Mouse (Mus musculus) heart, embryonic 10.5 days (tissue): ENCODE measurements around the gene Slc2a3. TPM values are rescaled to one million over a fixed set of nuclear protein-coding genes. Genes with fewer than 3 reads are reported as not detected.
A peak's percentile ranks its signal among the peaks of the same experiment; 100 is the strongest.
"Not testable (repeated sequence)": the region's sequence is repeated elsewhere in the genome, so short reads cannot be mapped to it uniquely, and the experiment has no call there.

ENCODE experiments used
- DNase-seq: peaks from one replicate; pipeline ENCODE4 v3.0.0-alpha.2; 2017; ENCODE audit warnings: low spot score
- H3K27ac ChIP-seq: fragments of 300-500 bp; sonication (generic); 2 replicates; pipeline ENCODE4 v1.5.1; 2016; ENCODE audit warnings: mild to moderate bottlenecking
- H3K27me3 ChIP-seq: fragments of 300-500 bp; sonication (generic); 2 replicates; pipeline ENCODE4 v1.6.1; 2016; ENCODE audit warnings: mild to moderate bottlenecking; ENCODE audit not compliant: poor library complexity, insufficient read depth, severe bottlenecking
- H3K36me3 ChIP-seq: fragments of 300-500 bp; sonication (generic); 2 replicates; pipeline ENCODE4 v1.6.1; 2016; ENCODE audit warnings: mild to moderate bottlenecking, moderate library complexity
- H3K4me1 ChIP-seq: fragments of 300-500 bp; sonication (generic); 2 replicates; pipeline ENCODE4 v1.6.1; 2016; ENCODE audit warnings: mild to moderate bottlenecking
- H3K4me3 ChIP-seq: fragments of 300-500 bp; sonication (generic); 2 replicates; pipeline ENCODE4 v1.5.1; 2016; ENCODE audit warnings: mild to moderate bottlenecking, moderate library complexity
- H3K9me3 ChIP-seq: fragments of 300-500 bp; sonication (generic); 2 replicates; pipeline ENCODE4 v1.6.1; 2016; ENCODE audit warnings: mild to moderate bottlenecking, moderate library complexity
- WGBS: fragments of 180-500 bp; shearing (Covaris S2); methylation state at CpG from one replicate; pipeline ENCODE4 v1.1.7; 2016; 5-methylcytosine and 5-hydroxymethylcytosine counted together
- polyA plus RNA-seq: library from polyadenylated mRNA; unstranded; fragments of >200 nt; fragmentation: Nextera tagmentation; extraction: Ambion mirVana; gene quantifications from 2 replicates; pipeline ENCODE4 v1.2.1, GENCODE M21; 2016

The Slc2a3 gene
- polyA plus RNA-seq, 1 experiment from 2014 or later: 85.3 TPM

GRCm38 (mm10) chr6:122708826-122709225 lies 92.6 kb downstream of the Slc2a3 start:
- H3K4me3 ChIP-seq: no peak overlapping the region
- H3K27me3 ChIP-seq: peaks cover 33% of the 10 kb centered on the region
- WGBS: 63% methylated on average over 4 of the region's 4 CpGs
- no peak overlapping the region for H3K27ac ChIP-seq
- H3K36me3 ChIP-seq: no peaks in the 10 kb centered on the region
- DNase-seq: no peak
- H3K9me3 ChIP-seq: no peaks in the 10 kb centered on the region
- H3K4me1 ChIP-seq: no peaks in the 10 kb centered on the region

DNA sequence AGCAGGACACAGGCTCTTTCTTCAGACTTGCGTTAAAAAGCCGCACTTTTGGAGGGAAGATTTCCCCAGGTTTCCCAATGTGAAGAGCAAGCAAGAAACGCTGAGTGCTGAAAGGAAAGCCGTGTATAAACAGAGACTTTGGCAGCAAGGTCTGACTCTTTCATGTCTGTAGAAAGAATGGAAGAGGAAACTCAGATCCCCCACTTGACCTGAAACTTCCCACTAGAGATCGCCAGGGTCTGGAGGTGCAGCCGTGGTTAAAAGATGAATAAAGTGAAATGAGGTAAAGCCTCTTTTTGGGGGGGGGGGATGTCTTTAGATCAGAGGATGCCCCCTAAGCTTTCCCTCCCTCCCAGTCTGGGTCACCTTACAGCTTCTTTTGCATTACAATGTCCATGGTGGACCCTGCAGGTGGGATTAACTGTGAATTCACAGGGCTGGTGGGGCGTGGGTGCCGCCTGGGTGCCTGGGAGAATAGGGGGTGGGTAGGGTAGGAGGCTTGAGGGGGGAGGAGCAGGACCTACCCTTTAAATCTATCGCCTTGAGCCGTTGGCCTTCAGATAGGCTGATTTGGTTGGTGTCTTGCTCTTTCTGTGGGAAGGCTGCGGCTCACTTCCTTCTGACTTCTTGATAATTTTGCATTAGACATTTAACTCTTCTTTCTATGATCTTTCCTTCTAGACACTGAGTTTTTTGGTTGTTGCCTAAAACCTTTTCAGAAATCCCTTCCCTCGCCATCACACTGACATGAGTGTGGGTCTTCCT lies 94.2 kb downstream of the Slc2a3 start, which contains the start of gene Nanog:
TSS of gene Nanog (plus strand) at position 454 of the 765 bp plus-strand sequence.
- H3K4me3 ChIP-seq: no peak within 1 kb of the TSS
- H3K4me1 ChIP-seq: peaks cover 12% of the 10 kb centered on the region; the same call in 1 of the 2 replicates
- H3K36me3 ChIP-seq: no peaks in the 10 kb centered on the region
- no peak for DNase-seq
- H3K9me3 ChIP-seq: no peaks in the 10 kb centered on the region
- H3K27me3 ChIP-seq: peaks cover 33% of the 10 kb centered on the region
- H3K27ac ChIP-seq: no peak within 1 kb of the TSS
- WGBS: 15% methylated on average over 12 of the region's 12 CpGs

GRCm38 (mm10) chr6:122706337-122706840 lies 95.1 kb downstream of the Slc2a3 start:
- no peaks in the 10 kb centered on the region for H3K9me3 ChIP-seq
- H3K27ac ChIP-seq: no peak overlapping the region
- no peaks in the 10 kb centered on the region for H3K36me3 ChIP-seq
- WGBS: 66% methylated on average over 12 of the region's 12 CpGs
- peaks cover 14% of the 10 kb centered on the region; the same call in 1 of the 2 replicates for H3K4me1 ChIP-seq
- peaks cover 33% of the 10 kb centered on the region for H3K27me3 ChIP-seq
- DNase-seq: no peak
- no peak overlapping the region for H3K4me3 ChIP-seq

GRCm38 (mm10) chr6:122703706-122704105 lies 97.7 kb downstream of the Slc2a3 start:
- Histone ChIP-seq H3K4me3 (no peak overlapping the region), H3K27ac (peak overlapping the region; percentile 86), H3K4me1 (peaks cover 14% of the 10 kb centered on the region; the same call in 1 of the 2 replicates), H3K9me3 (no peaks in the 10 kb centered on the region), H3K27me3 (peaks cover 30% of the 10 kb centered on the region), H3K36me3 (no peaks in the 10 kb centered on the region)
- 18% methylated on average over 1 of the region's 1 CpGs for WGBS
- no peak for DNase-seq

GRCm38 (mm10) chr6:122703251-122703650 lies 98.2 kb downstream of the Slc2a3 start:
- no peak for DNase-seq
- Histone ChIP-seq H3K27me3 (peaks cover 27% of the 10 kb centered on the region), H3K4me3 (peak overlapping the region; percentile 49; the same call in 1 of the 2 replicates), H3K4me1 (peaks cover 14% of the 10 kb centered on the region; the same call in 1 of the 2 replicates), H3K36me3 (no peaks in the 10 kb centered on the region), H3K27ac (peak overlapping the region; percentile 86), H3K9me3 (no peaks in the 10 kb centered on the region)
- WGBS: 7% methylated on average over 6 of the region's 6 CpGs

- Histone ChIP-seq H3K4me1 (peaks cover 14% of the 10 kb centered on the region; the same call in 1 of the 2 replicates), H3K9me3 (no peaks in the 10 kb centered on the region), H3K4me3 (peak overlapping the region; percentile 49), H3K36me3 (no peaks in the 10 kb centered on the region), H3K27me3 (peaks cover 21% of the 10 kb centered on the region), H3K27ac (peak overlapping the region; percentile 86)
- DNase-seq: peak; percentile 88
- WGBS: 2% methylated on average over 20 of the region's 20 CpGs
Observed at GRCm38 (mm10) chr6:122702480-122703124, 98.8 kb downstream of the Slc2a3 start.

DNA sequence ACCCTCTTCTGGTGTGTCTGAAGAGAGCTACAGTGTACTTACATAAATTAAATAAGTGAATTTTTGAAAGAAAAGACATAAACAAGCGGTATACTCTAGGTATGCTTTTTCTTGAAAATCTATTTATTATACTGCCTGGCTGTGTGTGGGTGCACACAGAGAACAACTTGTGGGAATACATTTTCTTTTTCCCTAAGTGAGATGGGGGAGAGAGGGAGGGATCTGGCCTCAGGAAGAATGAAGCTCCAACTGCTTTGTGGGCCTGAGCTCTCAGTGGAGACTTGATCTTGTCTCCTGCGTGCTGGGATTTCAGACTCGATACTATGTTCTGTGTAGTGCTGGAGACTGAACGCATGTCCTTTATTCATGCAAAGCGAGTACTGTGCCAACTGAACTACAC lies 99.6 kb downstream of the Slc2a3 start:
- peak overlapping the region; percentile 86; the same call in 1 of the 2 replicates for H3K27ac ChIP-seq
- 75% methylated on average over 5 of the region's 5 CpGs for WGBS
- DNase-seq: no peak
- H3K36me3 ChIP-seq: no peaks in the 10 kb centered on the region
- H3K4me1 ChIP-seq: peaks cover 14% of the 10 kb centered on the region; the same call in 1 of the 2 replicates
- H3K9me3 ChIP-seq: no peaks in the 10 kb centered on the region
- H3K27me3 ChIP-seq: peaks cover 13% of the 10 kb centered on the region
- H3K4me3 ChIP-seq: no peak overlapping the region

DNA sequence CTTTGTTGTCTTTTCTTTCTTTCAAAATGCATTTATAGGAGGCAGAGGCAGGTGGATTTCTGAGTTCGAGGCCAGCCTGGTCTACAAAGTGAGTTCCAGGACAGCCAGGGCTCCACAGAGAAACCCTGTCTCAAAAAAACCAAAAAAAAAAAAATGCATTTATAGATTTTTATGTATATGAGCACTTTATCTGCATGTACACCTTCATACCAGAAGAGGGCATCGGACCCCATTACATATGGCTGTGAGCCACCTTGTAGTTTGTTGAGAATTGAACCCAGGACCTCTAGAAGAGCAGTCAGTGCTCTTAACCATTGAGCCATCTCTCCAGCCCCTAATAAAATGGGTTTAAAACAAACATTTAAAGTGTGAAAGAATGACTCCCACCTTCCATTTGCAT lies 101.8 kb downstream of the Slc2a3 start:
- not testable (repeated sequence) for H3K27me3 ChIP-seq, H3K36me3 ChIP-seq, H3K9me3 ChIP-seq, DNase-seq, H3K27ac ChIP-seq, H3K4me3 ChIP-seq
- H3K4me1 ChIP-seq: peaks cover 14% of the 10 kb centered on the region; the same call in 1 of the 2 replicates
- 84% methylated on average over 2 of the region's 2 CpGs for WGBS

- Histone ChIP-seq H3K4me1 (no peaks in the 10 kb centered on the region), H3K4me3 (no peak overlapping the region), H3K27me3 (no peaks in the 10 kb centered on the region), H3K9me3 (no peaks in the 10 kb centered on the region), H3K36me3 (no peaks in the 10 kb centered on the region), H3K27ac (no peak overlapping the region)
- WGBS: 84% methylated on average over 3 of the region's 3 CpGs
- no peak for DNase-seq
Observed at GRCm38 (mm10) chr6:122695398-122695797, 106.0 kb downstream of the Slc2a3 start.

DNA sequence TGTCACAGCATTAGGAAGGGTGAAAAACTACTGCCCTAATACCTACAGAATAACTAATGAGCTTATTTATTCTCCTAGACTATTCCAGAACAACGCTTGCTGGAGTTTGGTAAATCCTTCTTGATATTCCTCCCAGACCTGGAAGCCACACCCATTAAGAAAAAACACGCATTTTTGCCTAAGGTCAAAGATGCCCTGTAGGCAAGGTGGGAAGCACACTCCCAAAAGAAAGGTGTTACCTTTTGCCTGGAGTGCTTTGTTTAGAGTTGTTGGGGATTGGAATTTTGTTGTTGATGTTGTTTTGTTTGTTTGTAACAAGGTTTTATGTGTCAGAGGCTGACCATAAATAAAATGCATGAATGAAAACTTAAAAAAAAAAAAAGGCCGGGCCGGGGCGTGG lies 111.4 kb downstream of the Slc2a3 start:
- WGBS: 78% methylated on average over 5 of the region's 5 CpGs
- Histone ChIP-seq H3K36me3 (no peaks in the 10 kb centered on the region), H3K4me3 (no peak overlapping the region), H3K4me1 (no peaks in the 10 kb centered on the region), H3K9me3 (no peaks in the 10 kb centered on the region), H3K27ac (no peak overlapping the region), H3K27me3 (no peaks in the 10 kb centered on the region)
- no peak for DNase-seq

GRCm38 (mm10) chr6:122689411-122690055 lies 111.9 kb downstream of the Slc2a3 start:
- no peaks in the 10 kb centered on the region for H3K36me3 ChIP-seq
- no peak overlapping the region for H3K4me3 ChIP-seq
- 77% methylated on average over 6 of the region's 6 CpGs for WGBS
- no peak for DNase-seq
- H3K27ac ChIP-seq: no peak overlapping the region
- H3K4me1 ChIP-seq: no peaks in the 10 kb centered on the region
- H3K27me3 ChIP-seq: no peaks in the 10 kb centered on the region
- no peaks in the 10 kb centered on the region for H3K9me3 ChIP-seq

- no peaks in the 10 kb centered on the region for H3K4me1 ChIP-seq
- no peak overlapping the region for H3K27ac ChIP-seq
- no peak overlapping the region for H3K4me3 ChIP-seq
- H3K36me3 ChIP-seq: no peaks in the 10 kb centered on the region
- no peaks in the 10 kb centered on the region for H3K9me3 ChIP-seq
- DNase-seq: no peak
- no peaks in the 10 kb centered on the region for H3K27me3 ChIP-seq
- 89% methylated on average over 13 of the region's 13 CpGs for WGBS
Observed at GRCm38 (mm10) chr6:122686709-122687108, 114.7 kb downstream of the Slc2a3 start.

DNA sequence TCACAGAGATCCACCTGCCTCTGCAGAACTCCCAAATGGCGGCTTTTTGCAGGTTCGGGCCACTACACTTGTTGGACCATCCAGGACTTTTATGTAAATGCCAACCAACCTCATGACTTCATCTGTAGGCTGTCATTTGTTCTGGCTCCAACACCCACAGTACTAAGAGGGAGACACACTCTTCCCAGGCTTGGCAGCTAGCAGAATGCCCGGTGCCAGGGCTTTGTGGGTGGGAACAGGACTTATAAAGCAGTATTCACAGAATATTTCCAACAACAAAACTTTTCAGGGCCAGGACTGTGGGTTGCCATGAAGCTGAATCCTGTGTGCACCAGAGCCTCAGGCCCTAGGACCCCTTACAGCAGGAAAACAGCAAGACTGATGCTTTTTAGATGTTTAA lies 118.8 kb downstream of the Slc2a3 start:
- H3K27me3 ChIP-seq: no peaks in the 10 kb centered on the region
- 83% methylated on average over 3 of the region's 3 CpGs for WGBS
- no peaks in the 10 kb centered on the region for H3K4me1 ChIP-seq

More for the DNA sequence above, 118.8 kb downstream of the Slc2a3 start:
- Histone ChIP-seq H3K27ac (no peak overlapping the region), H3K36me3 (no peaks in the 10 kb centered on the region), H3K4me3 (no peak overlapping the region), H3K9me3 (no peaks in the 10 kb centered on the region)
- no peak for DNase-seq
